Mouse (Mus musculus) cerebellum, adult 2 months (tissue): ENCODE results near the gene Lnx2.

Experiments
- CTCF ChIP-seq: fragments of 200-500 bp; IDR thresholded peaks from 2 replicates; pipeline ENCODE4 v1.5.1; 2011; ENCODE audit warnings: low read depth, mild to moderate bottlenecking, control low read depth, low read length, moderate library complexity, borderline replicate concordance; ENCODE audit not compliant: insufficient read depth
- POLR2A ChIP-seq: fragments of 200-500 bp; IDR thresholded peaks from 2 replicates; pipeline ENCODE4 v1.6.1; 2011; ENCODE audit warnings: low read length, control low read depth, borderline replicate concordance; ENCODE audit not compliant: insufficient read depth

DNA sequence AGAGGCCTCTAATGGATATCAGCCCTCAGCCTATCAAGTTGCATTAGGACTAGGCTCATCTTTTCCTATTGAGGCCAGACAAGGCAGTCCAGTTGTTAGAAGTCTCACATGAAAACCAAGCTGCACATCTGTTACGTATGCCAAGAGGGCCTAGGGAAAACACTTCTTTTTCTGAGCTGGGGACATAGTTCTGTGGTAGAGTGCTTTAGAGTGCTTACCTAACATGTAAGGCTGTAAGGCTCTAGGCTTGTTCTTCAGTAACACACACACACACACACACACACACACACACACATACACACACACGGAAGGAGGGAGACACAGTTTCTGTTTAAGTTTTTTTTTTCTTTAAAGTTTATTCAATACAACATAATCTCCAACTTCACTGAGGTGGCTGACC, 23.8 kb upstream of the Lnx2 start:
- TF ChIP-seq CTCF = no peak
- TF ChIP-seq POLR2A = no peak
